Mouse (Mus musculus) bone marrow macrophage, adult 2 months (primary cell): ENCODE data around the gene Stk40. TPM values are rescaled to one million over a fixed set of nuclear protein-coding genes. Genes with fewer than 3 reads are reported as not detected.

ENCODE experiments used
- H3K27ac ChIP-seq: 2 replicates; pipeline ENCODE4 v1.5.1; 2012; ENCODE audit warnings: low read depth, low read length; ENCODE audit not compliant: insufficient read depth
- H3K4me1 ChIP-seq: 2 replicates; pipeline ENCODE4 v1.6.1; 2012; ENCODE audit warnings: low read length; ENCODE audit not compliant: control insufficient read depth, insufficient read depth
- H3K4me3 ChIP-seq: 2 replicates; pipeline ENCODE4 v1.5.1; 2012; ENCODE audit warnings: mild to moderate bottlenecking, low read length, moderate library complexity; ENCODE audit not compliant: insufficient read depth
- CTCF ChIP-seq: IDR thresholded peaks from 2 replicates; pipeline ENCODE4 v1.5.1; 2012; ENCODE audit warnings: low read depth, mild to moderate bottlenecking, low read length, moderate library complexity
- POLR2A ChIP-seq: IDR thresholded peaks from 2 replicates; pipeline ENCODE4 v1.6.1; 2012; ENCODE audit warnings: mild to moderate bottlenecking, low read depth, low read length, borderline replicate concordance
- polyA plus RNA-seq: library from polyadenylated mRNA; stranded (reverse); fragments of >200 nt; gene quantifications from 2 replicates; pipeline ENCODE4 v1.2.4, GENCODE M21; 2012; ENCODE audit not compliant: missing spikeins, insufficient read depth, insufficient read length

The Stk40 gene
- 25.5 and 26.5 TPM in 2 replicates for polyA plus RNA-seq

- peak within 1 kb of the TSS; percentile 89 for H3K27ac ChIP-seq
- H3K4me1 ChIP-seq, result peaks cover 44% of the 10 kb centered on the region
- H3K4me3 ChIP-seq, result peak within 1 kb of the TSS; percentile 66
- TF ChIP-seq CTCF (no peak), POLR2A (no peak; the same call in 1 of the 2 replicates)
These were observed at the start of gene Stk40 for GRCm38 (mm10) chr4:126103590-126104068. TSS of gene Stk40 (plus strand) at chr4:126103957.

- peak overlapping the region; percentile 21; the same call in 1 of the 2 replicates for H3K27ac ChIP-seq
These were observed 46.3 kb upstream of the Stk40 start for GRCm38 (mm10) chr4:126057207-126058133.

GRCm38 (mm10) chr4:126058134-126058996 is 45.4 kb upstream of the Stk40 start, which contains the start of gene Oscp1:
TSS of gene Oscp1 (plus strand) at chr4:126058565.
- TF ChIP-seq POLR2A (no peak), CTCF (no peak)
- H3K27ac ChIP-seq, result peak within 1 kb of the TSS; percentile 21; the same call in 1 of the 2 replicates
- H3K4me1 ChIP-seq, result peaks cover 19% of the 10 kb centered on the region
- H3K4me3 ChIP-seq, result peak within 1 kb of the TSS; percentile 94

More at GRCm38 (mm10) chr4:126057207-126058133, 46.3 kb upstream of the Stk40 start:
- Histone ChIP-seq H3K4me1 (peaks cover 10% of the 10 kb centered on the region), H3K4me3 (peak overlapping the region; percentile 94)
- no peak for TF ChIP-seq CTCF
- TF ChIP-seq POLR2A, result no peak

GRCm38 (mm10) chr4:126058997-126059362 is 44.8 kb upstream of the Stk40 start:
- Histone ChIP-seq H3K4me1 (peaks cover 20% of the 10 kb centered on the region), H3K4me3 (peak overlapping the region; percentile 94), H3K27ac (no peak overlapping the region)
- TF ChIP-seq CTCF, result no peak
- TF ChIP-seq POLR2A, result no peak

GRCm38 (mm10) chr4:126062856-126063255 is 40.9 kb upstream of the Stk40 start:
- Histone ChIP-seq H3K4me3 (no peak overlapping the region), H3K27ac (no peak overlapping the region), H3K4me1 (peaks cover 24% of the 10 kb centered on the region)
- TF ChIP-seq CTCF, result no peak
- TF ChIP-seq POLR2A, result no peak

GRCm38 (mm10) chr4:126065241-126065640 is 38.5 kb upstream of the Stk40 start:
- Histone ChIP-seq H3K4me3 (no peak overlapping the region), H3K27ac (no peak overlapping the region)
- TF ChIP-seq POLR2A, result no peak
- no peak for TF ChIP-seq CTCF

GRCm38 (mm10) chr4:126067401-126068077 is 36.2 kb upstream of the Stk40 start:
- peaks cover 19% of the 10 kb centered on the region for H3K4me1 ChIP-seq
- H3K27ac ChIP-seq, result no peak overlapping the region
- no peak overlapping the region for H3K4me3 ChIP-seq
- TF ChIP-seq CTCF, result no peak
- TF ChIP-seq POLR2A, result no peak

More at GRCm38 (mm10) chr4:126065241-126065640, 38.5 kb upstream of the Stk40 start:
- peaks cover 23% of the 10 kb centered on the region for H3K4me1 ChIP-seq

- no peak overlapping the region for H3K27ac ChIP-seq
- H3K4me3 ChIP-seq, result no peak overlapping the region
- peaks cover 10% of the 10 kb centered on the region; the same call in 1 of the 2 replicates for H3K4me1 ChIP-seq
- TF ChIP-seq CTCF (no peak), POLR2A (no peak)
These were observed 34.9 kb upstream of the Stk40 start for GRCm38 (mm10) chr4:126068842-126069241.

- Histone ChIP-seq H3K27ac (no peak overlapping the region), H3K4me1 (no peaks in the 10 kb centered on the region), H3K4me3 (no peak overlapping the region)
- TF ChIP-seq POLR2A, result no peak
- no peak for TF ChIP-seq CTCF
These were observed 25.9 kb upstream of the Stk40 start for GRCm38 (mm10) chr4:126077833-126078232.
